Mouse (Mus musculus): ENCODE results near the gene Gif.

DNA sequence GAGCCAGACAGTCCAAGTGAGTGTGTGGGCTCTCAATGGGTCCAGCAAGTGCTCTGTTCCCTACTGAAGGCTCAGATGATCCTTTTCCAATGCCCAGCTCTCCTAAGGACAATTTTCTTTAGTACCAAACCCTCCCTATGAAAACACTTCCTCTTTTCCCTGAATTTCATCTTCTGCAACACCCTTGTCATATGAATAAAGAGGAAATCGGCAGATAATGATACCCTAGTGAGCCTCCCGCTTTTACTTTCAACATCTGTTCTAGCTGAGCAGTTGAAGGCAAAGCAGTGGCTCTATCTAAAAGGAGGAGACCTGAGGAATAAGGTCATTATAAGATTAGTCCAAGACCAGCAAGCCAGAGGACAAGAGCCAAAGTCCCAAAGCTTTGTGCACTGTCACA, 61.1 kb downstream of the Gif start:
- no peak for TF ChIP-seq POLR2A (IDR thresholded peaks at IDR 0.05; ENCODE audit: control insufficient read depth, low read depth, low read length)
- TF ChIP-seq CTCF (IDR thresholded peaks at IDR 0.05; ENCODE audit: control insufficient read depth, insufficient read depth, insufficient replicate concordance, low read depth, low read length): no peak
